Mouse (Mus musculus): Measurements from ENCODE around the gene Rimklb. TPM values are rescaled to one million over a fixed set of nuclear protein-coding genes. Genes with fewer than 3 reads are reported as not detected.

Rimklb gene
- polyA plus RNA-seq (2015; fragmentation: Nextera tagmentation; extraction: Ambion mirVana): 2.1 and 2.8 TPM in 2 replicates

DNA sequence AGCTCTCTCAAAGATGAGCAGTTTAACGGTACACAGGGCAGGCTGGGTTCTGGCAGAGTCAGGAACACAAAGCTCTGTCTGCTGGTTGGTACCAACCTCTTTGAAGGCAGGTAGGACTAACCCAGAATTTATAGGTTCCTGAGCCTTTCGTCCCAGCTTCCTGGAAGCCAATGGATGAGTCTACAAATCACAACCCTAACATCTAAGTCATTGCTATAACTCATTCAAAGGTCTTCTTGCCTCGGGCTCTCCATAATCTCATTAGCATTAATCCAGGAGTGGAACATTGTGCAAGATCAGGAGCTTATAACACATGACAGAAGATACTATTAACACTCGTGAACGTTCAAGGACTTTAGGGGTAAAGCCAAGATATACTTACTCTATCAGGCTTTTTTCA, at the start of gene Rimklb:
Rimklb (minus strand) TSS at position 101 of the 400 bp plus-strand sequence.

DNA sequence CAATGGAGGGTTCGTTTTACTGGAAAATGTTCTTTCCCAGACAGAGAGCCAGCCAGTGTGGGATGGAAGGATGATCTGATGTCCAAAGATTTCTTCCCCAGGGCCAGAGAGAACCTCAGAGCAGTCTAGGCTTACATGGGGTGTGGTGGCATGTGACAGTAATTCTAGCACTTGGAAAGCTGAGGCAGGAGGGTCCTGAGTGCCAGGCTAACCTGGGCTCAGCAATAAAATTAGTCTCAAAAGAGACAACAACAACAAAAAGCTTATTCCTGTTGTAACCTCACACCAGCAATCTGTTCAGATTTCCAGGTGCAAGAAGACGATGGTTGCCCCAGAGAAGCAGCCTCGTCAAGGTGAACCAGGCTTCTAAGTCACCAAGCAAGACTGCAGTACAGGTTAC, 7.0 kb upstream of the Rimklb start, which contains the start of gene Mfap5:
Mfap5 (plus strand) TSS at position 301 of the 400 bp plus-strand sequence.

Other genes with a start within 250 kb of the Rimklb start
- gene Klrg1, start 215.9 kb downstream of the Rimklb start, polyA plus RNA-seq (2015; fragmentation: Nextera tagmentation; extraction: Ambion mirVana): 0.40 TPM in 1 of 2 replicates, not detected in the other
- gene M6pr, start 190.0 kb downstream of the Rimklb start, polyA plus RNA-seq (2015; fragmentation: Nextera tagmentation; extraction: Ambion mirVana): 92.6 and 138 TPM in 2 replicates
- gene Phc1, start 158.2 kb downstream of the Rimklb start, polyA plus RNA-seq (2015; fragmentation: Nextera tagmentation; extraction: Ambion mirVana): 7.1 and 8.4 TPM in 2 replicates
- 287 and 449 TPM in 2 replicates for gene Mfap5, start 7.1 kb upstream of the Rimklb start, polyA plus RNA-seq (2015; fragmentation: Nextera tagmentation; extraction: Ambion mirVana)
- gene Aicda, start 55.0 kb upstream of the Rimklb start, polyA plus RNA-seq (2015; fragmentation: Nextera tagmentation; extraction: Ambion mirVana): not detected in 2 replicates
- 6.3 and 9.7 TPM in 2 replicates for gene Apobec1, start 103.7 kb upstream of the Rimklb start, polyA plus RNA-seq (2015; fragmentation: Nextera tagmentation; extraction: Ambion mirVana)
- 0.69 TPM in 1 of 2 replicates, not detected in the other for gene Gdf3, start 111.3 kb upstream of the Rimklb start, polyA plus RNA-seq (2015; fragmentation: Nextera tagmentation; extraction: Ambion mirVana)
- 0.41 and 0.44 TPM in 2 replicates for gene Dppa3, start 127.6 kb upstream of the Rimklb start, polyA plus RNA-seq (2015; fragmentation: Nextera tagmentation; extraction: Ambion mirVana)
- gene Nanog, start 208.7 kb upstream of the Rimklb start, polyA plus RNA-seq (2015; fragmentation: Nextera tagmentation; extraction: Ambion mirVana): 0.08 and 0.25 TPM in 2 replicates

Data from adrenal gland, postnatal 0 days (tissue).